Mouse (Mus musculus): Measurements from ENCODE around the gene Lxn. TPM values are rescaled to one million over a fixed set of nuclear protein-coding genes. Genes with fewer than 3 reads are reported as not detected.

Lxn gene
- total and polyA plus RNA-seq, 3 experiments = 14.3 to 33.3 (median 14.3) TPM

DNA sequence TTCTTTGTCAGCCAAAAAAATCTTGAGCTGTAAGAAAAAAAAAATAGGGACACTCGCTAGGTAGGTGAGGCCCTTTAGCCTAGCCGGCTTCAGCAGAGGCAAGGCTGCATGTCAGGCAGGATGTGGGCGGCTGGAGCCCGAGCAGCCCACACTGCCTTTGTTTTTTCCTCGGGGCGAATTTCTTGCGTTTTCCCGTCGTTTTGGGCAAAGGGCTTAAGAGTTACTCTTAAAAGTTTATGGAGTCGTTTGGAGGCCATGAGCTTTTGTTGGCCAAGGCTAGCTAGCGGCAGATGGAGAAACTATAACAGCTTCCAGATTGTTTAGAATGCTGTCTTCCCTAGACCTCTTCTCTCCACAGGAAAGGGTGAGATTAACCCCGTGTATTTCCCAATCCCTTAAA is 725 bp downstream of the Lxn start:
- Histone ChIP-seq H3K27me3 (replicated peaks) (no peaks in the 10 kb centered on the region), H3K4me1 (ENCODE audit: control insufficient read depth in 1 of 2, insufficient read depth in 2 of 2) (peaks cover 3 to 24% of the 10 kb centered on the region in 2 experiments; a peak in 3 of 4 replicates), H3K36me3 (replicated peaks in 1 of 2; ENCODE audit: control insufficient read depth in 1 of 2, insufficient read depth in 1 of 2, low read length in 1 of 2) (peaks cover 33 to 57% of the 10 kb centered on the region in 2 experiments), H3K9ac (ENCODE audit: insufficient read depth, low read depth) (peak overlapping the region; percentile 83), H3K79me2 (replicated peaks; ENCODE audit: control insufficient read depth, extremely low read depth, insufficient read depth, poor library complexity, severe bottlenecking) (peaks cover 6% of the 10 kb centered on the region; the same call in 1 of the 2 replicates), H3K9me3 (replicated peaks; ENCODE audit: low read length) (no peaks in the 10 kb centered on the region), H3K27ac (ENCODE audit: insufficient read depth, low read depth) (no peak overlapping the region), H3K4me3 (replicated peaks in 1 of 3; ENCODE audit: low read depth in 2 of 3, low read length in 2 of 3, poor library complexity in 1 of 3) (peak overlapping the region; percentile 68 to 92 (median 80)), H3K4me2 (ENCODE audit: insufficient read depth, low read depth, poor library complexity, severe bottlenecking) (peak overlapping the region; percentile 96)
- in situ Hi-C loops (cut with MboI; ENCODE audit: low pct_ligation_motif_present, low pct_unique_long_range_greater_than_20kb, low sequenced_read_pairs) = no loop called here
- dilution Hi-C loops (cut with MboI; ENCODE audit: extremely low pct_ligation_motif_present, extremely low pct_unique_long_range_greater_than_20kb, low sequenced_read_pairs) = no loop called here
- TF ChIP-seq UBTF (IDR thresholded peaks at IDR 0.05; ENCODE audit: low read depth, low read length) = no peak
- no peak for TF ChIP-seq ZNF384 (IDR thresholded peaks at IDR 0.05; ENCODE audit: low read depth, low read length)
- no peak for TF ChIP-seq PAX5 (IDR thresholded peaks at IDR 0.05; ENCODE audit: low read length)
- TF ChIP-seq POLR2AphosphoS2 (IDR thresholded peaks at IDR 0.05; ENCODE audit: low read depth, low read length) = no peak
- no peak for TF ChIP-seq ELF1 (IDR thresholded peaks at IDR 0.05; ENCODE audit: low read depth, low read length)
- TF ChIP-seq SMC3 (IDR thresholded peaks at IDR 0.05; ENCODE audit: low read depth, low read length) = no peak
- TF ChIP-seq SIN3A (IDR thresholded peaks at IDR 0.05; ENCODE audit: low read length) = no peak
- TF ChIP-seq IRF4 (IDR thresholded peaks at IDR 0.05; ENCODE audit: low read depth, low read length) = no peak
- TF ChIP-seq HCFC1 (IDR thresholded peaks at IDR 0.05; ENCODE audit: low read depth, low read length) = no peak
- TF ChIP-seq CHD2 (IDR thresholded peaks at IDR 0.05; ENCODE audit: low read length) = no peak
- no peak for TF ChIP-seq ETS1 (conservative IDR thresholded peaks at IDR 0.05; ENCODE audit: low read depth, low read length)
- peak; percentile 10 for DNase-seq (ENCODE audit: extremely low read depth)

DNA sequence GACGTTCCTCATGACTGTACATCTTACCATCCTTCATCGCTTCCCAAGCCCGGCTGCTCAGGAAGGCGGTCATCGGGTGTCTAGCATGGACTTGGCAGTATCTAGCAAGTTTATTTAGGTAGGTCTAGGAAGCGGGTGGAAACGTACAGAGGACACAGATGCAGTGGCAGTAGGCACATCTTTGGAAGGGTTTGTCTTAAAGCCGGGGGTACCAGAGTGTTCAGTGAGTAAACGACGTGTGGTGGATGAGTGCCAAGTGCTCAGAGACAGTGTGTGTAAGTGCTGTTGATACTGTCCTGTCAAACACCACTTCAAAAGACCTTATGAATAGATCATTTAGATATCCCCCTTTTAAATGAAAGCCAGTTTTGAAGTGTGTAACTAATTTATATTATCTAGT is 1.1 kb downstream of the Lxn start:
- dilution Hi-C loops (cut with MboI; ENCODE audit: extremely low pct_ligation_motif_present, extremely low pct_unique_long_range_greater_than_20kb, low sequenced_read_pairs) = no loop called here
- Histone ChIP-seq H3K4me2 (ENCODE audit: insufficient read depth, low read depth, poor library complexity, severe bottlenecking) (peak overlapping the region; percentile 96), H3K36me3 (replicated peaks in 1 of 2; ENCODE audit: control insufficient read depth in 1 of 2, insufficient read depth in 1 of 2, low read length in 1 of 2) (peaks cover 32 to 56% of the 10 kb centered on the region in 2 experiments), H3K9me3 (replicated peaks; ENCODE audit: low read length) (no peaks in the 10 kb centered on the region), H3K27me3 (replicated peaks) (no peaks in the 10 kb centered on the region), H3K9ac (ENCODE audit: insufficient read depth, low read depth) (no peak overlapping the region), H3K4me1 (ENCODE audit: control insufficient read depth in 1 of 2, insufficient read depth in 2 of 2) (peaks cover 3 to 24% of the 10 kb centered on the region in 2 experiments; a peak in 3 of 4 replicates), H3K4me3 (replicated peaks in 1 of 3; ENCODE audit: low read depth in 2 of 3, low read length in 2 of 3, poor library complexity in 1 of 3) (peak overlapping the region; percentile 22 to 92 (median 68)), H3K27ac (ENCODE audit: insufficient read depth, low read depth) (no peak overlapping the region), H3K79me2 (replicated peaks; ENCODE audit: control insufficient read depth, extremely low read depth, insufficient read depth, poor library complexity, severe bottlenecking) (peaks cover 6% of the 10 kb centered on the region; the same call in 1 of the 2 replicates)
- in situ Hi-C loops (cut with MboI; ENCODE audit: low pct_ligation_motif_present, low pct_unique_long_range_greater_than_20kb, low sequenced_read_pairs) = no loop called here
- TF ChIP-seq CHD2 (IDR thresholded peaks at IDR 0.05; ENCODE audit: low read length) (no peak), RCOR1 (conservative IDR thresholded peaks at IDR 0.05; ENCODE audit: low read depth, low read length) (no peak), JUN (IDR thresholded peaks at IDR 0.05; ENCODE audit: insufficient read depth, low read depth, low read length) (no peak), POLR2A (IDR thresholded peaks at IDR 0.05; ENCODE audit: low read depth, low read length) (no peak), CHD1 (IDR thresholded peaks at IDR 0.05; ENCODE audit: low read depth, low read length) (no peak), JUND (conservative IDR thresholded peaks at IDR 0.05; ENCODE audit: low read depth, low read length) (no peak), POLR2AphosphoS2 (IDR thresholded peaks at IDR 0.05; ENCODE audit: low read depth, low read length) (no peak), RAD21 (IDR thresholded peaks at IDR 0.05; ENCODE audit: low read depth, low read length) (no peak), IRF4 (IDR thresholded peaks at IDR 0.05; ENCODE audit: low read depth, low read length) (no peak), ETS1 (conservative IDR thresholded peaks at IDR 0.05; ENCODE audit: low read depth, low read length) (no peak), MAZ (IDR thresholded peaks at IDR 0.05; ENCODE audit: low read depth, low read length) (no peak), NRF1 (IDR thresholded peaks at IDR 0.05; ENCODE audit: low read depth, low read length) (no peak), MYC (IDR thresholded peaks at IDR 0.05; ENCODE audit: low read depth, low read length) (no peak)
- no peak for DNase-seq (ENCODE audit: extremely low read depth)
